Mouse (Mus musculus): ENCODE measurements around the gene Zfhx2.

GRCm38 (mm10) chr14:55059931-55060330 is 32.2 kb downstream of the Zfhx2 start:
- TF ChIP-seq CTCF (IDR thresholded peaks at IDR 0.05; ENCODE audit: low read depth) (no peak), EP300 (IDR thresholded peaks at IDR 0.05; ENCODE audit: low read depth) (no peak)

Data from heart, postnatal 0 days (tissue).